Mouse (Mus musculus): ENCODE measurements at regions not wholly inside any gene's neighbourhood (a gene's known extent, or its start where the extent isn't known, plus 50 kb on each side); places are given as distances from the start of the nearest gene placed in this dataset.

- no peak for TF ChIP-seq EP300 (IDR thresholded peaks at IDR 0.05)
- no peak for TF ChIP-seq CTCF (IDR thresholded peaks at IDR 0.05)
Measured at GRCm38 (mm10) chr9:115430271-115430670, 120.0 kb upstream of the Stt3b start.

Data from lung, postnatal 0 days (tissue).